Mouse (Mus musculus): Measurements from ENCODE around the gene H2-Q7.
A peak's percentile ranks its signal among the peaks of the same experiment; 100 is the strongest.
"Not testable (repeated sequence)": the region's sequence is repeated elsewhere in the genome, so short reads cannot be mapped to it uniquely, and the experiment has no call there.

Gene H2-Q7

DNA sequence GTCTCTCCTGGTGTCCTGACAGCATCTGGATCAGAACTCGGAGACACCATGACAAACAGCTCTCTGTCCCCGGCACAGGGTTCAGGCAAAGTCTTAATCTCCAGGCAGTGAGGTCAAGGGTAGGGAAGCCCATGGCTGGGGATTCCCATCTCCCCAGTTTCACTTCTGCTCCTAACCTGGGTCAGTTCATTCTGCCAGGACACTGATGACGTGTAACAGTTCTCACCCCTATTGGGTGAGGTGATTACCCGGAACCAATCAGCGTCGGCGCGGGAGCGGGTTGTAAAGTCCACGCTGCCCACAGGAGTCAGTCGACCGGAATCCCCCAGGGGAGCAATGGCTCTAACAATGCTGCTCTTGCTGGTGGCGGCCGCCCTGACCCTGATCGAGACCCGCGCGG is at the start of gene H2-Q7:
Gene H2-Q7 (plus strand): TSS at position 271 of the 400 bp plus-strand sequence.
- DNase-seq (ENCODE audit: low spot score in 2 of 2) = peak; percentile 97 to 98

DNA sequence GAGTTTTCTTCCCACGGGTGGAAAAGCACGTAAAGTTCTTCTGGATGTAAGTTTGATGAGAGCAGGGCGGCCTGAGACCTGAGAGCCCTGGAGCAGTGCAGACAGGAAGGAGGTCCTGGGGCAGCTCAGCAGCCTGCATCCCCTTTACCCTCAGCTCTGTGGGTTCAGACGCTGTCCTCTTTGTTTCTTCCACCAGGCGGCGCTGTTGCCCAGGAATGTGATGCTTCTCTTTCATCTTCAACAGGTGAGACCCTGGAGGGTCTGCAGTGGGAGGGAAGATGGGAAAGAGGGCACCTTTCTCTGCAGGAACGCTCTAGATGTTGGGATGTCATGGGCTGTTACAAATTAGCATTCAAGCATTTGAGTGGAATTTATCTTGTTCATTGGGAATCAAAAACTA is 49.2 kb upstream of the H2-Q7 start:
- DNase-seq (ENCODE audit: low spot score in 2 of 2) = peak; percentile 60 to 73

DNA sequence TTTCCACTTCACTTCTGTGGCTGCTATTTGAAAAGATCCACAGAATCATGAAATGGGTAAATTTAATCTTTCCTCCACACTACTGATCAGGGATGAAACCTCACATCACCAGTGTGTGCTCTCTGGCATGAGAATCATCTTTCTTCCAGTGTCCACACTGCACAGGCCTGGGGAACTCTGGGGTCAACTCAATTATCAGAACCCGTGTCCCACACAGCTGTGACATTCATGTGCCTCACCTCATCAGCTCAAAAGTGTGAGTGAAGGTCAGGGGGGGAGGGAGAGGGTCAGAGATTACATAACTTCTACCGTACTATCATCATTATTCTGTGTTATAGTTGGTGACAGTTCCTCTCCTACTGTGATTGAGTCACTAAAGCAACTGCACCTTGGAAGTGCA is 46.3 kb upstream of the H2-Q7 start:
- peak; percentile 12 to 57 for DNase-seq (ENCODE audit: low spot score in 2 of 2)

DNA sequence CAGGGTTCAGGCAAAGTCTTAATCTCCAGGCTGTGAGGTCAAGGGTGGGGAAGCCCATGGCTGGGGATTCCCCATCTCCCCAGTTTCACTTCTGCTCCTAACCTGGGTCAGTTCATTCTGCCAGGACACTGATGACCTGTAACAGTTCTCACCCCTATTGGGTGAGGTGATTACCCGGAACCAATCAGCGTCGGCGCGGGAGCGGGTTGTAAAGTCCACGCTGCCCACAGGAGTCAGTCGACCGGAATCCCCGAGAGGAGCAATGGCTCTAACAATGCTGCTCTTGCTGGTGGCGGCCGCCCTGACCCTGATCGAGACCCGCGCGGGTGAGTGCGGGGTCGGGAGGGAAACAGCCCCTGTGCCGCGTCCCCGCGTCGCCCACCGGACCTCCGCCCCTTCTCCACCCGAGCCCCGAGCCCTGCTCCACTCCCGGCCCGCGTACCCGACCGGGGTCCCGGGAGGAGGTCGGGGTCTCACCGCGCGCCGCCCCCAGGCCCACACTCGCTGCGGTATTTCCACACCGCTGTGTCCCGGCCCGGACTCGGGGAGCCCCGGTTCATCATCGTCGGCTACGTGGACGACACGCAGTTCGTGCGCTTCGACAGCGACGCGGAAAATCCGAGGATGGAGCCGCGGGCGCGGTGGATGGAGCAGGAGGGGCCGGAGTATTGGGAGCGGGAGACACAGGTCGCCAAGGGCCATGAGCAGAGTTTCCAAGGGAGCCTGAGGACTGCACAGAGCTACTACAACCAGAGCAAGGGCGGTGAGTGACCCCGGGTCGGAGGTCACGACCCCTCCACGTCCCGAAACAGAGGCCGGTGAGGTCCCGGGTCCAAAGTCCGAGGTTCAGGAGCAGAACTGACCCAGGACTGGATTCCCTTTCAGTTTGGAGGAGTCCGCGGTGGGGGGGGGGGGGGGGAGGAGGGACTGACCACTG is 44.8 kb upstream of the H2-Q7 start:
- peak; percentile 73 to 76 for DNase-seq (ENCODE audit: low spot score in 2 of 2)

DNA sequence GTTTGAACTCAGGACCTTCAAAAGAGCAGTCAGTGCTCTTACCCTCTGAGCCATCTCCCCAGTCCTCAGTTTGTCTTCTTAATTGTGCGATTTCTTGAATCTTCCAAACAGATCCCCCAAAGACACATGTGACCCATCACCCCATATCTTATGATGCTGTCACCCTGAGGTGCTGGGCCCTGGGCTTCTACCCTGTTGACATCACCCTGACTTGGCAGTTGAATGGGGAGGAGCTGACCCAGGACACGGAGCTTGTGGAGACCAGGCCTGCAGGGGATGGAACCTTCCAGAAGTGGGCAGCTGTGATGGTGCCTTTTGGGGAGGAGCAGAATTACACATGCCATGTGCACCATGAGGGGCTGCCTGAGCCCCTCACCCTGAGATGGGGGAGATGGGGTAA is 42.0 kb upstream of the H2-Q7 start:
- DNase-seq (ENCODE audit: low spot score in 2 of 2) = not testable (repeated sequence)

DNA sequence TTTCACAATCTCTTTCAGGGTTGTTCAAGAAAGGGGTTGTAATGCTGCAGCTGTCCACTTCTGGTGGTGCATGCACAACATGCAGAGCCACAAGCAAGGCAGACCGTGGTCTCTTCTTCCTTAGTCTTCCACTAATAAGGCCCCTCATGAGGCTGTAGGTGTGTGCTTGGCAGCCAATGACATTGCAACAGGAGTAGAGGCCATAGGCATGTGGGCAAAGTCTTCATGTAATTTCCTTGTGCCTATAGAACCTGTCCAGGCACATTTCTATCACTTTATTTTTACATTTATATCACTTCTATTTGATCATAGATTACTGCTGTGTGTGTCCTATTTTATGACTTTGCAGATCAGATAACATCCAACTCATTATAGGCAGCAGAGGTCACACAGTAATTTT is 25.9 kb upstream of the H2-Q7 start:
- DNase-seq (ENCODE audit: low spot score in 2 of 2) = not testable (repeated sequence)

DNA sequence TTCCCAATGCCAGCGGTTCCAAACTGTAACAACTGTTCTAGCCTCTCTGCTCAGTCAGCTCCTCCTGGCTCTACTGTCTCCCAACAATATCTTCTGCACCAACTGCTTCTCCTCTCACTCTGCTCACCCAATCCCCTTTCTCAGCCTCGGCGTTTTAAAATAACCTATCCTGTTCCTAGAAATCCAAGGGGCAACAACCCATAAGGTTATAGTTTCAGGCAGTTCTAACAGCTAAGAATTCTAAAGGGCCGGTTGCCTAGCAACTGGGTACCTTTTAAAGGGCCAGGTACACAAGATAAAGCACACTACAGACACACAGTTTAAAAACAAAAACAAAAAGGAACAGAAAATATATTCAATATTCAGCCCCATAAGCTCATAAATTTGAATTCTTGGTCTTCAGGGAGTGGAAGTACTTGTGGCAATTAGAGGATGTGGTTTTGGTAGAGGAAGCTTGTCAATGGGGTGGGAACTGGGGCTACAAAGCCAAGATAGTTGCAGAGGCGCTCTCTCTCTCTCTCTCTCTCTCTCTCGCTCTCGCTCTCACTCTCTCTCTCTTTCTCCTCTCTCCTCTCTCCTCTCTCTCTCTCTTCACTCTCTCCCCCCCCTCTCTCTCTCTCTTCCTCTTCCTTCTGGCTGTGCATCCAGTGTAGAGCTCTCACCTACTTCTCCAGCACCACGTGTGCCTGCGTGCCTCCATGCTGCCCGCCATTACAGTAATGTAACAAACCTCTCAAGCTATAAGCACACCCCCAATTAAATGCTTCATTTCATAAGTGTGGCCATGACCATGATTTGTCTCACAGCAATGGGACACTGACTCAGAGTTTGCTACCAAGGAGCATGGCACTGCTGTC is 23.5 kb upstream of the H2-Q7 start:
- DNase-seq (ENCODE audit: low spot score in 2 of 2) = not testable (repeated sequence)

DNA sequence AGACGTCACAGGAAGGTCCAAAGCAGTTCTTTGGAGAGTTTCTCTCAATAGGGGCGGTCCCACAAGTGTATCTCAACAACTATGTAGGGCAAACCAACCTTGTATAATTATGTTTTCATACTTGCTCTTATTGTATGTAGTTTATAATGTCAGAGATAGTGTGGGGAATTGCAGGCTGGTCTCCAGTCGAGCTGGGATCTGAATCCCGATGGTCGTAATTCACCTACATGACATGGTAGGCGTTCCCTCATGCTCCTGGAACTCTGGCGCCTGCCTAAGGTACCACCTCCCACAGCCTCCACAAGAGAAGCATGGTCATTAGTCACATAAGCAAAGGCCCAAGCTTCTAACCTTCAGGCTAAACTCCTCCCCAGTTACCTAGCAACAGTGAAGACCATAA is 20.2 kb upstream of the H2-Q7 start:
- no peak for DNase-seq (ENCODE audit: low spot score in 2 of 2)

DNA sequence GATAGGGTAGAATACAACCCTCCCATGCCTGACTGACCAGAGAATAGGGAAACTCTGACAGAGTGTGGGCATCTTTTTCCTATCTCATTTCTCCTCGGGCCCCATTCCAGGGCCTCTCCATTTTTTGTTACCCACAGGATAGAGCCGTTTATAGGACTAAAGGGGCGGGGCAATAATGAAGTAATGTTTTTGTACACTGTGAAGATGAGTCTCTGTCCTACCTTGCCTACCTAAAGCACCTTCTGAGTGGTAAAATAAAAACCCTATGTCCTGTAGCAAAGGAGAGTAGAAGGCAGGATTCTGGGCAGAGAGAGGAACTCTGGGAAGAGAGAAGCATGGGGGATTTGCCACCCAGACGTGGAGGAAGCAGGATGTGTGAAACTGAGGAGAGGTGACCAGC is 19.4 kb upstream of the H2-Q7 start:
- not testable (repeated sequence) for DNase-seq (ENCODE audit: low spot score in 2 of 2)

DNA sequence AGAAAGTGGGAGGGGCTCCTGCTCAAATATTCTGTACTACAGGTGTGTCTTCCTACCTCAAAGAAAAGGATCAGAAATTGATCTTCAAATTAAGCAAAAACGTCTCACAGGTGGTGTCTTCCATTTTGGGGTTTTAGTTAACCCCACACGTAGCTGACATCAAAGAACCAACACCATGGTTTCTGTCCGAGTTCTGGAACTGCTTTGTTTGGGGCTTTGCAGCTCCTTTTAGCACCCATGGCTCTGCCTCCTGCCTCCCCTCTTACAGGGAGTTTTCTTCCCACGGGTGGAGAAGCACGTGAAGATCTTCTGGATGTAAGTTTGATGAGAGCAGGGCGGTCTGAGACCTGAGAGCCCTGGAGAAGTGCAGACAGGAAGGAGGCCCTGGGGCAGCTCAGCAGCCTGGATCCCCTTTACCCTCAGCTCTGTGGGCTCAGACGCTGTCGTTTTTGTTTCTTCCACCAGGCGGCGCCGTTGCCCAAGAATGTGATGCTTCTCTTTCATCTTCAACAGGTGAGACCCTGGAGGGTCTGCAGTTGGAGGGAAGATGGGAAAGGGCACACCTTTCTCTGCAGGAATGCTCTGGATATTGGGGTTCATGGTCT is 18.6 kb upstream of the H2-Q7 start:
- peak; percentile 58 to 71 for DNase-seq (ENCODE audit: low spot score in 2 of 2)

DNA sequence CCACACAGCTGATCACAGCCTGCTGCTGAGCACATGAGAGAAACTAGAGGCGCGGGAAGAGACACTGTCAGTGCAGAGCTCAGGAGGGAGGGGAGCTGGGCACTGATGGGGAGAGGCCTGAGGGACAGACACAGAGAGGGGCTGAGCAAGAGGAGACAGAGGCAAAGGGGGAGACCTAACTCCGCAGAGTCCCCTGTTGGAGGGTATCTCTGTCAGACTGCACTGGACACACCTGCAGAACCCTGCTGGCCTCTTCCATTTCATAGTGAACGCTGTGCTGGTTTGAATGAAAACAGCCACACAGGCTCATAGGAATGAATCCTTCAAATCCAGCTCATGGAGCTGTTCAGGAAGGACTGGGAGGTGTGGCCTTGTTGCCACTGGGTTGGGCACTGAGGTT is 17.6 kb upstream of the H2-Q7 start:
- DNase-seq (ENCODE audit: low spot score in 2 of 2) = not testable (repeated sequence)

DNA sequence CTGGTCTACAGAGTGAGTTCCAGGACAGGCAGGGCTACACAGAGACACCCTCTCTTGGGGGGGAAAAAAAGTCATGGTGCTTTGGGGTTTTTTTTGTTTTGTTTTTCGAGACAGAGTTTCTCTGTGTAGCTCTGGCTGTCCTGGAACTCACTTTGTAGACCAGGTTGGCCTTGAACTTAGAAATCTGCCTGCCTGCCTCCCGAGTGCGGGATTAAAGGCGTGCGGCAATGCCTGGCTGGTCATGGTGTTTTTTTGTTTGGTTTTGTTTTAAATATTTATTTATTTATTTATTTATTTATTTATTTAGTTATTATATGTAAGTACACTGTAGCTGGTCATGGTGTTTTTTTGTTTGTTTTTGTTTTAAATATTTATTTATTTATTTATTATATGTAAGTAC is 16.6 kb upstream of the H2-Q7 start:
- DNase-seq (ENCODE audit: low spot score in 2 of 2) = not testable (repeated sequence)

DNA sequence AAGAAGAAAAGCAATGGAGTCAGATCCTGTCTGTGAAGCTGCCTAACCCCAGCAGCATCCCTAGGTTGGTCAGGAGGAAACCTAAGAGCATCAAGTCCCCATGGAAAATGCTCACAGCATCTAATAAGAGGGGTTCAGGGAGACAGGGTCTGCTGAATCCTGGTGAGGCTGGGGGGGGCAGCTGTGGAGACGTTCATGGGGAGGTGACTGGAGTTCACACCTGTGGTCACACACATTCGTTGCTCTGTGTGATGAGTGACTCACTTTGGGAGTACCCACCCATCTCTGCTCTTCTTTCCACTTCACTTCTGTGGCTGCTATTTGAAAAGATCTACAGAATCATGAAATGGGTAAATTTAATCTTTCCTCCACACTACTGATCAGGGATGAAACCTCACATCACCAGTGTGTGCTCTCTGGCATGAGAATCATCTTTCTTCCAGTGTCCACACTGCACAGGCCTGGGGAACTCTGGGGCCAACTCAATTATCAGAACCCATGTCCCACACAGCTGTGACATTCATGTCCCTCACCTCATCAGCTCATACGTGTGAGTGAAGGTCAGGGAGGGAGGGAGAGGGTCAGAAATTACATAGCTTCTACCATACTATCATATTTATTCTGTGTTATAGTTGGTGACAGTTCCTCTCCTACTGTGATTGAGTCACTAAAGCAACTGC is 15.7 kb upstream of the H2-Q7 start:
- peak; percentile 70 to 83 for DNase-seq (ENCODE audit: low spot score in 2 of 2)

DNA sequence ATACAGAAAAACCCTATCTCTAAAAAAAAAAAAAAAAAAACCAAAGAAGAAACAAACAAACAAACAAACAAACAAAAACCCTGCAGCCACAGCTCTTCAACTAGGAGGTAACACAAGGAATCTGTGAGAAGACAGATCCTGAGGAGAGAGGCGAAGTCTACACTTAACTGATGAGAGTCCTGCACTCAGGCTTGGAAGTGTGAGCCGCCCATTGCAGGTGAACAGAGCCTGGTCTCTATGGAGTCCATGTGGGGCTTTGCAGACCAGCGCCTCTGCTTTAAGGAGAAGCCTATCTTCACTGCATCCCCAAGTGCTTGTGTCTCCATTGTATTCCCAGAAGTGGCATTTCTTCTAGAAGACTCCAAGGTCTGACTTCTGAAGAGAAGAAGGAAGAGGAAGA is 14.8 kb upstream of the H2-Q7 start:
- DNase-seq (ENCODE audit: low spot score in 2 of 2) = not testable (repeated sequence)

DNA sequence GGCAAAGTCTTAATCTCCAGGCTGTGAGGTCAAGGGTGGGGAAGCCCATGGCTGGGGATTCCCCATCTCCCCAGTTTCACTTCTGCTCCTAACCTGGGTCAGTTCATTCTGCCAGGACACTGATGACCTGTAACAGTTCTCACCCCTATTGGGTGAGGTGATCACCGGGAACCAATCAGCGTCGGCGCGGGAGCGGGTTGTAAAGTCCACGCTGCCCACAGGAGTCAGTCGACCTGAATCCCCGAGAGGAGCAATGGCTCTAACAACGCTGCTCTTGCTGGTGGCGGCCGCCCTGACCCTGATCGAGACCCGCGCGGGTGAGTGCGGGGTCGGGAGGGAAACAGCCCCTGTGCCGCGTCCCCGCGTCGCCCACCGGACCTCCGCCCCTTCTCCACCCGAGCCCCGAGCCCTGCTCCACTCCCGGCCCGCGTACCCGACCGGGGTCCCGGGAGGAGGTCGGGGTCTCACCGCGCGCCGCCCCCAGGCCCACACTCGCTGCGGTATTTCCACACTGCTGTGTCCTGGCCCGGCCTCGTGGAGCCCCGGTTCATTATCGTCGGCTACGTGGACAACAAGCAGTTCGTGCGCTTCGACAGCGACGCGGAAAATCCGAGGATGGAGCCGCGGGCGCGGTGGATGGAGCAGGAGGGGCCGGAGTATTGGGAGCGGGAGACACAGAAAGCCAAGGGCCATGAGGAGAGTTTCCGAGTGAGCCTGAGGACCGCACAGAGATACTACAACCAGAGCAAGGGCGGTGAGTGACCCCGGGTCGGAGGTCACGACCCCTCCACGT is 14.1 kb upstream of the H2-Q7 start, which contains the start of gene H2-Q6:
Gene H2-Q6 (plus strand): TSS at position 227 of the 793 bp plus-strand sequence.
- DNase-seq (ENCODE audit: low spot score in 2 of 2) = peak; percentile 93 to 96

DNA sequence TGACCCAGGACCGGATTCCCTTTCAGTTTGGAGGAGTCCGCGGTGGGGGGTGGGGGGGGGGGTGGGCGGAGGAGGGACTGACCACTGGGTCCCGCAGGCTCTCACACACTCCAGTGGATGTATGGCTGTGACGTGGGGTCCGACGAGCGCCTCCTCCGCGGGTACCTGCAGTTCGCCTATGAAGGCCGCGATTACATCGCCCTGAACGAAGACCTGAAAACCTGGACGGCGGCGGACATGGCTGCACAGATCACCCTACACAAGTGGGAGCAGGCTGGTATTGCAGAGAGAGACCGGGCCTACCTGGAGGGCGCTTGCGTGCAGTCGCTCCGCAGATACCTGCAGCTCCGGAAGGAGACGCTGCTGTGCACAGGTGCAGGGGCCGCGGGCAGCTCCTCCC is 13.5 kb upstream of the H2-Q7 start:
- peak in 1 of 2 experiments; percentile 55 for DNase-seq (ENCODE audit: low spot score in 2 of 2)

DNA sequence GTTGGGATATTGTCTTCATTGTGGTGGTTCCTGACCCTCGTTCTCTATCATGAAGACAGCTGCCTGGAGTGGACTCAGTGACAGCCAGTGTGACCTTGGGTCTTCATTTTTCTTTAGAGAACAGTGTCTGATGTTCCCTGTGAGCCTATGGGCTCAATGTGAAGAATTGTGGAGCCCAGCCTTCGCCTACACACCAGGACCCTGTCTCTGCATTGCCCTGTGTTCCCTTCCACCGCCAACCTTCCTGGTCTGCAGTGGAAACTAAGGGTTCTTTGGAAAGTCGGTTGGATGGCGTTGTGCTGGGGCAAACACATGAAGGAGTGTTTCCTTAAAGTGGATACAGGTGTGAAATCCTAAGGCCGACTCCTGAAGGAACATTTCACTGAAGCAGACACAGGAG is 10.1 kb upstream of the H2-Q7 start:
- not testable (repeated sequence) for DNase-seq (ENCODE audit: low spot score in 2 of 2)

DNA sequence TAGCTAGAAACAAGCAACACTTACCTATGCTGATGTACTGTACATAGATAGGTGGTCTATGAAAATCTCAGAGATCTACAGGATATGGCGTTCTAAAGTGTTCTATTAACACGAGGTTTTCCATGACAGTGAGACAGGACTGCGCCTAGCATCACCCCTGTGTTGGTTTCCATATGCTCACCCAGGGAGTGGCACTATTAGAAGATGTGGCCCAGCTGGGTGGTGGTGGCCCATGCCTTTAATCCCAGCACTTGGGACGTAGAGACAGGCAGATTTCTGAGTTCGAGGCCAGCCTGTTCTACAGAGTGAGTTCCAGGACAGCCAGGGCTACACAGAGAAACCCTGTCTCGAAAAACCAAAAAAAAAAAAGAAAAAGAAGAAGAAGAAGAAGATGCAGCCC is 8.3 kb upstream of the H2-Q7 start:
- DNase-seq (ENCODE audit: low spot score in 2 of 2) = not testable (repeated sequence)

DNA sequence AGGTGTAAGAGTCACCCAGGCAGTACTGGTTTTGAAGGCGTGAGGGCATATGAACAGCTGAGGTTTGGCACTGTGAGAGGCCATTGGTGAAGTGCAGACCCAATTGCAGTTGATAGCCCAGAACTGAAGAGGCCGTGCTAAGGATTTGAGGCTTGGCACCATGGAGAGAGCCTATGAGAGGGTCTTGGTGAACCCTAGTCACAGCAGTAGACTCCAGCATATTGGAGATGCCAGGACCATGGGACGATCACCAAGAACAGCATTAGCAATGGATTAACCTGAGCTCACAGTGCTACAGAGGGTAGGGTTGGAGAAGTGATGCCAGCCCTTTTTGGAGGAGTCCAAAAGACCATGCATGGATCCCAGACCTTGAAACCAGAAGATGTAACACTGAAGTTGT is 6.8 kb upstream of the H2-Q7 start:
- not testable (repeated sequence) for DNase-seq (ENCODE audit: low spot score in 2 of 2)

DNA sequence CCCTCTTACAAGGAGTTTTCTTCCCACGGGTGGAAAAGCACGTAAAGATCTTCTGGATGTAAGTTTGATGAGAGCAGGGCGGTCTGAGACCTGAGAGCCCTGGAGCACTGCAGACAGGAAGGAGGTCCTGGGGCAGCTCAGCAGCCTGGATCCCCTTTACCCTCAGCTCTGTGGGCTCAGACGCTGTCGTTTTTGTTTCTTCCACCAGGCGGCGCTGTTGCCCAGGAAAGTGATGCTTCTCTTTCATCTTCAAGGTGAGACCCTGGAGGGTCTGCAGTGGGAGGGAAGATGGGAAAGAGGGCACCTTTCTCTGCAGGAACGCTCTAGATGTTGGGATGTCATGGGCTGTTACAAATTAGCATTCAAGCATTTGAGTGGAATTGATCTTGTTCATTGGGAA is 4.1 kb upstream of the H2-Q7 start:
- peak in 1 of 2 experiments; percentile 60 for DNase-seq (ENCODE audit: low spot score in 2 of 2)

DNA sequence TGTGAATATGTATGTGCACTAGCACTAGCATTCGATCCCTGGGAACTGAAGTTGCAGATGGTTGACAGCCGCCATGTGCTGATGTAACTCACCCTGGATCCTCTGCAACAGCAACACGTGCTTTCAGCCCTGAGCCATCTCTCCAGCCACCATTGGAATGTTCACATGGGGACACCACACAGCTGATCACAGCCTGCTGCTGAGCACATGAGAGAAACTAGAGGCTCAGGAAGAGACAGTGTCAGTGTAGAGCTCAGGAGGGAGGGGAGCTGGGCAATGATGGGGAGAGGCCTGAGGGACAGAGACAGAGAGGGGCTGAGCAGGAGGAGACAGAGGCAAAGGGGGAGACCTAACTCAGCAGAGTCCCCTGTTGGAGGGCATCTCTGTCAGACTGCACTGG is 3.4 kb upstream of the H2-Q7 start:
- DNase-seq (ENCODE audit: low spot score in 2 of 2) = not testable (repeated sequence)
